Mouse (Mus musculus): ENCODE results near the gene Hmcn2.

Hmcn2 gene

DNA sequence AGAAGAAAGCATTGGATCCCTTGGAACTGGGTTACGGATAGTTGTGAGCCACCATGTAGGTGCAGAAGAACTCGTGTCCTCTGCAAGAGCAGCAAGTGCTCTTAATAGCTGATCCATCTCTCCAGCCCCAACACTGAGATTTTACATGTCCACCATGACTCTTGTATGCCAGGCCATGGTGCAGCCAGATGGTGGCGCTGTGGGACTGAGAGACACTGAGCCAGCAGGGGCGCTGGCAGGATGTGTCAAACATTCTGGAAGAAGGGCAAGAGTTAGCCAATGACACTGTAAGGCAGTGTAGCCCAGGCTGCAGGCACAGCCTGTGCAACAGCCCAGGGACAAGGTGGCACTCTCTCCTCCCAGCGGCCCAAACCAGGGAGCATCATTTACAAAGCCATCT lies 170.0 kb downstream of the Hmcn2 start:
- peak; percentile 32 for DNase-seq (ENCODE audit: low spot score)

DNA sequence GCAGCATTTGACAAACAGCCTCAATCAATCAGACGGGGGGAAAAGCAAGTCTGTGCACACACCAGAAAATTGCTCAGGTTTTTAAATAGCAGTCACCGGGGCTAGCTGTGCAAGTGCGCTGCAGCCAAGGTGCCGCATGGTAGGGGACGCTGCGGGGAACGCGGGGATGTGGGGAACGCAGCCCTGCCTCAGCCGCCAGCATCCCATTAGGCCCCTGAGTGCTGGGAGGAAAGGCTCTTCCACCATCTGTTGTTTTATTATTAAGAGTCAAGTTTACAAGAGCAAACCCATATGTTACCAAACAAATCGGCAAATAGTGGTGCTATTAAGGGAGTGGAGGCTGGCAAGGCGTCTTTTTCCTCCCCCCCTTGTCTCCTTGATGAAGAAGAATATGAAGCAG lies 175.0 kb downstream of the Hmcn2 start:
- DNase-seq (ENCODE audit: low spot score), result no peak

DNA sequence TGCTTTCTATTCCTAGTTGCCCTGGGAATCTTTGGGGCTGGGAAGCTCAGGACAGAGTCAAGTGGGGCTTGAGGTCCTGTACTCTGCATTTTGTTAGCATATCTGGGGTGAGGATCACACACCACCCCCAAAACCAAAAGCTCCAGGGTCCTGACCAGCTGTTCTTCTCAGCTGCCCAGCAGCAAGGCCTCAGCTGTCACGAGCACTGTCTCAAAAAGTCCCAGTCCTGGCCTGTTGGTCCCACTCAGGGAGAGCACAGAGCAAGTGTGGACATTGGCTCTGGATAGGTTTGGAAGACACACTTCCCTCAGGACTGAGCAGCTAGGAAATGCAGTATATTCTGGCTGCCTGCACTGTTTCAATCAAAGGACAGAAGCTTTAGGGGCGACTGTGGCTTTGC lies 176.3 kb downstream of the Hmcn2 start:
- no peak for DNase-seq (ENCODE audit: low spot score)

DNA sequence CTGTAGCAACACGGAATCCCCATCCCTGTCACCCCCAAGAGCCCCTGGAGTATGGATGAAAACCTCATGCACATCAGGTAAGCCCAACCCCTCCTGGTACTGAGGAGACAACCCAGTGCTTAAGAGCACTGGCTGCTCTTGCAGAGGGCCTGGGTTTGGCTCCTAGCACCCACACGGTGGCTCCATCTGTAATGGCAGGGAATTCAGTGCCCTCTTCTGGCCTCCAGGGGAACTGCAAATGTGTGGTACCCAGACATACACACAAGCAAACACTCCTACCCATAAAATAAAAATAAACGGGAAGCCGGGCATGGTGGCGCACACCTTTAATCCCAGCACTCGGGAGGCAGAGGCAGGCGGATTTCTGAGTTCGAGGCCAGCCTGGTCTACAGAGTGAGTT lies 178.1 kb downstream of the Hmcn2 start:
- DNase-seq (ENCODE audit: low spot score), result no peak

GRCm38 (mm10) chr2:31493243-31493642 lies 179.0 kb downstream of the Hmcn2 start:
- no peak for DNase-seq (ENCODE audit: low spot score)

DNA sequence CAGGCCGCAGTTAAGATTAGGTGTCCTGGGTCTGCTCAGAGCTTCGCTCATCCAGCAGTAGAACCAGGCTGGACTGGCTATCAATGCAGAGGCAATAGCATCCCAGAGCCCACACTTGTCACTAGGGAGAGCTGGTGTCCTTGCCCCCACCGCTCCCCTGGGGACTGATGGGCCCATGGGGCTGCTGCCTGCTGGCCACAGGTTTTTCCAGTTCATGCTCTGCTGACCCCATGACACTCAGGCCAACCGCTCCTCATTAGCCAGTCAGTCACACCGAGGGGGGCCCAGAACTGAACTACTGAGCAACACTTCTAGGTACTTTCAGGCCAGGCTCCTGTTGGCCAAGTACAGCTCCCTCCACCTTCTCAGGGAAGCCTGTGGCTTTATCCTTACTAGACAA lies 180.1 kb downstream of the Hmcn2 start:
- no peak for DNase-seq (ENCODE audit: low spot score)

DNA sequence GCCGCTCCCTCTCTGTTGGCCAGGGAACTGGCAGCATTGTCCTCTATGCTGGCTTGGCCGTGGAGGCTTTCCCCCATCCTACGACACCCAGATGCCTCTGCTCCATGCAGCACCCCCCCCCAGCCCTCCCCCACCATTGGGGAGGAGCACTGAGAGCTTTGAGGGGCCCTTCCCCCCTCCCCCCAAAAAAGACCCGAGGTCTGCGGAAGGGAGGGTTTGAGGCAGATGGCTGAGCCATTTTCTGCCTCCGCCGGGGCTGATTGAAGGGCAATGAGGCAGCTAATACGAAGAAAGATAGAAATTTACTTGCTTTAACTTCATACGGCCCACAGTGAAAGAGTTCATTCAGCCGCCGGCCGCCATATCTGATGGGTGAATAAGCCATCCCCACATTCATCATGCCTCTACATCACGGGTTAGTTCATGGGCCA lies 180.8 kb downstream of the Hmcn2 start:
- DNase-seq (ENCODE audit: low spot score), result no peak

DNA sequence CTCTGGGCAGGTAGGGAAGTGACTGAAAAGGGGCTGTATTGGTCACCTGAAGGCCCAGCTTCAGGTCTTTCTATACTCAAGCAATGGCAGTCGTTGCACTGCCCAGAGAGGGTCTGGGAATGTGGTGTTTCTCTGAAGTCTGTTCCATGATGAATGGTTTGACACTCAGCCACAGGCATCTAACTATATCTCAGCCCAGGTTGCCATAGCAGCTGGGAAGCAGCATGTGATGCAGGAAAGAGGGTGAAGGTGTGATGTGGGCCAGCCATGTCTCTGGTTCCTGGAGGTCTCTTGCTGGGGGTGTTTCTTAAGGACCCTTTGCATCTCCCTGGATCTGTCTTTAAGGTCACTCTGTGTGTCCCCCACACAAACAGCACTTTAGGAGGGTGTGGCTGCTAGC lies 181.9 kb downstream of the Hmcn2 start:
- no peak for DNase-seq (ENCODE audit: low spot score)

DNA sequence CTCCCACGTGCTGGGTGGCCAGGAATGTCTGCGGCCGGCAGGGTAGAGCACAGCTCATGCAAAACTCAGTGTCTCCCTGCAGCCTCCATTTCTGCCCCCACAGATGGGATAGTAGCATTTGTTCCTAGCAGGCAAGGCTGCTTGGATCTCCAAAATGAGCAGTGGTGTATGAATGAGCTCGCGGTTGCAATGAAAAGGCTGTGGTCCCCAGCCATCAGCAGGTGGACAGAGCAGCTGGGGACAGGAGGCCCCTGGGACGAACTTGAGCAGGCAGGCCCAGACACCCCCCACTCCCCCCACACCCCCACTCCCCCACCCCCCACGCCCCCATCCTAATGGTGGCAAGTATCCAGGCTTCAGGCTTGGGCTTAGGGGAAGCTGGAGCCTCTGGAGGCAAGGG lies 182.9 kb downstream of the Hmcn2 start:
- DNase-seq (ENCODE audit: low spot score), result no peak

GRCm38 (mm10) chr2:31497635-31498034 lies 183.4 kb downstream of the Hmcn2 start:
- DNase-seq (ENCODE audit: low spot score), result no peak

DNA sequence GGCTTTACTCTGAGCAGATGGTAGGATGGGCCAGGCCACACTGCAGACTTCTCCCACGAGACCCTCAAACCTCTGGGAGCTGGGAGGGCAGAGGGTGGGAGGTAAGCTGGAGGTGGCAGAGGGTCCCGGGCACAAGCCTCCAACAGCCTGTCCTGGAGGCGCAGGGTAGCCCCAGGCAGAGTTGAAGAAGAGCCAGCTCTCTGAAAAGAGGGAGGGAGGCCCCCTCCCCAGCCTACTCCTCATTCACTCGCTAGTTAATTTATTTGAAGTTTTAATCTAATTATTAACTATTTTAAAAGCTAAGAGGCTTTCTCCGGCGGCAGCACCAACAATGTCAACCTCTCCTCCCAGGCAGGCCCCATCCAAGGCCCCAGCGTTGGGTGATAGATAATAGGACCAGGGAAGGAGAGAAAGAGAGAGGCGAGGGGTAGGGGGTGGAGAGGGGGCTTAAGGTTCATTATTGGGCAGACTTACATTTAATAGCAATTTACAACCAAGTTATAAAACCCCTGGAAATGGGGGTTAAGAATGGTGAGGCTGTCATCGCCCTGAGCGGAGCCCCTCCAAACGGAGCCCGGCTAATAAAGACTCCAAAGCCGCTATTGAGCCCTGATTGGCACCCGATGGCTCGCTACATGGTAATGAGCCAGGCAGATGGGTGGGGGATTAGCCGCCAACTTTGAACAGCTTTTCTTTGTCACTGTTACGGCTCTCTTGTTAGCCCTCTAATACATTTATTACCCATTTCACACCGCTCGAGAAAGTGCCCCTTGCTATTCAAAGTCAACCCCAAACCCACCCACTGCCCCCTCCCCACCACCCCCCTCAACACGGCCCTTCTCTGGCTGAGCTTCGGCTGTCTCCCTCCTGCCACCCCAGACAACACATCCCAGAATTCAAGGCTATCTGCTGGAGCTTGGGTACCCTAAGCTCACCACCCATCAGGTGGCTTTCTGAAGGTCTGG lies 185.4 kb downstream of the Hmcn2 start:
- no peak for DNase-seq (ENCODE audit: low spot score)

DNA sequence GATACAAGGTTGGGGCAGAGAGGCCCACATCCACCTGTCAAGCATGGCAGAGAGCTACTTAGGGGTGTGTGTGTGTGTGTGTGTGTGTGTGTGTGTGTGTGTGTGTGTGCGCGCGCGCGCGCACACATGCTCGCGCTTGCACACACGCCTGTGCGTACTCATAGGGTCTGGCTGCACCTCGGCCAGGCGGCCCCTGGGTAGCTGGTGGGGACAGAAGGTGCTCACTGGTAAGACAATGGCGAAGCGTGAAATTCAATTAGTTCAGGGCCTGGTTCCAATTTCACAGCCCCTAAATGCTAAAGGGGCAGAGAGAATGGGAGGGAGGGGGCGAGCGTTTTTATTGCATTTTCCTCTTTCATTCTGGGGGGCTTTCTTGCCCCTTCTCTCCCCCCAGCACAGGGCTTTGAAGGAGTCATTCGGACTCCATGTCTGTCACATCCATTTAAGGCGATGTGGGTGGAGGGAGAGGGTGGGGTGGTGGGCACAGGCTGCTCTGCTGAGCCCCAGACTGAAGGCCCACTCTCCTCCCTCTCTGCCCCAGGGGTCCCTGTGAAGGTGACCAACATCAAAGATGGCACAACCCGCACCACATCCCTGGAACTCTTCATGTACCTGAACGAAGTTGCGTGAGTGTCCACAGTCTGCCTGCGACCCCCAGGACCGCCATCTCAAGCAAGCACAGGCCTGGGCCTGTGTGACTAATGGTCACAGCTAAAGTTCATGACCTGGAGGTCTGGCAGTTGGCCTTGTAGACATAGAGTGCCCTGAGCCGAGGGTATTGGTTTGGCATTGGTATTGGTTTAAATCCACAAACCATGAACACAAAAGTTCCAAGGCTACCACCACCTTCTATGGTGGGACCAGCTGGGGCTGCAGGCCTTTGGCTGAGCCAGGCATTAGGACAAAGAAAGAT lies 186.3 kb downstream of the Hmcn2 start:
- no peak for DNase-seq (ENCODE audit: low spot score)

- DNase-seq (ENCODE audit: low spot score), result no peak
These were observed 187.4 kb downstream of the Hmcn2 start for GRCm38 (mm10) chr2:31501448-31502130.

GRCm38 (mm10) chr2:31502616-31503522 lies 188.7 kb downstream of the Hmcn2 start:
- DNase-seq (ENCODE audit: low spot score), result no peak

DNA sequence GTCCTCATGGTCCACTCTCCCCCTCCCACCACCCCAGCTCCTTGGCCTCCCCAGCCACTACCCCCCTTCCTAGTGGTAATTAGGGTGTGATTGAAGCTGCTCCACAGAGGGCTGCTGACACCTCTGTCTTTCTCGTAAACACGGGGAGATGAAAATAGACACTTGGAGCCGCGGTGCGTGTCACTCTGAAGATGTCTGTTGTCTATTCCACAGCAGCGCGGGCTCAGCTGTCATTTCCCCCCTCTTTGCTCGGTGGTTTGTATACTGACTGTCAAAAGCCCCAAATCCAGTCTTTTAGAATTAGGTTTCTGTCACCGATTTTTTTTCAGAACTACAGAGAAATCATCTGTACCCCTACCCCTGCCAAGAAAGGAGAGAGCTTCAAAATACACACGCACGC lies 191.3 kb downstream of the Hmcn2 start:
- no peak for DNase-seq (ENCODE audit: low spot score)

GRCm38 (mm10) chr2:31508851-31509250 lies 194.6 kb downstream of the Hmcn2 start:
- no peak for DNase-seq (ENCODE audit: low spot score)

All from urinary bladder, postnatal 10 days (tissue).